Mouse (Mus musculus): Measurements from ENCODE around the gene Commd4.

DNA sequence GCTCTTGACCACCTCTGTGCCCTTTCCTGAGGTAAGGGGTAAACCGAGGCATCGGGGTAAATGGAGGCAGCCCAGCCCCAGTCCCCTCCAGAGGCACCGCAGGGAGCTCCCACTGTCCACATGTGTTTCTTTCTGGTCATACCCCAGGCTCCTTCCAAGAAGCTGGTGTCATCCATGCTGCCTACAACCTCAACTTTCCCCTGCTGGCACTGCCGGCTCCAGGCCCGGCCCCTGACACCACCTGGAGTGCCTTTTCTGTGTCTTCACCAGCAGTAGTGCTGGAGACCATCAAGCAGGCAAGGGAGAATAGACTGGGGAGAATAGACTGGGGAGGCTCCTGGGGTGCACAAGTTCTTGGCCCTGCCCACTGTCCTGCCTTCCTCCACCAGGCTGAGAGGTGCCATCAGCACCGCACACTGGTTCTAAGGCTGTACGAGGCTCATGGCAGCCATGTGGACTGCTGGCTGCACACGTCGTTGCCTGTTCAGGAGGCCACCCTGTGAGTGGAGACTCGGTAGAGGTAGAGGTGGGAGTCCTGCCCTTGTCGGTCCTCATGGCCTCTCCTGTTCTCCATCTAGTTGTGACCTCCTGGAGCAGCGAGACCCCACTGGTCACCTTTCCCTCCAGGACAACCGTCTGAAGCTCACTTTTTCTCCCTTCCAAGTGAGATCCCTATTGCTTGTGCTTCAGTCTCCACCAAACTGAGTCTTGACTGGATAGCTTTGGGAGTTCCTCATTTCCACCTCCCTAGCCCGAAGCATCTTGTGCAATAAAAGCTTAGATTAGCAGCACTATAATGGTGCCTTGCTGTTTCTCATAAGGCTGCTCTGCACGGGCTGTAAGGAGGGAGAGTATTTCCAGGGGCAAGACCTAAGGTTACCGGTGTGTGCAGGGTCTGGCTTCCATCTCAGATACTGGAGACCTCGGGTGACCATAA, 16.4 kb downstream of the Commd4 start:
- TF ChIP-seq CTCF (IDR thresholded peaks at IDR 0.05): no peak
- TF ChIP-seq EP300 (IDR thresholded peaks at IDR 0.05): no peak

All from lung, postnatal 0 days (tissue).